Mouse (Mus musculus): ENCODE measurements around the gene Lrrc61.

DNA sequence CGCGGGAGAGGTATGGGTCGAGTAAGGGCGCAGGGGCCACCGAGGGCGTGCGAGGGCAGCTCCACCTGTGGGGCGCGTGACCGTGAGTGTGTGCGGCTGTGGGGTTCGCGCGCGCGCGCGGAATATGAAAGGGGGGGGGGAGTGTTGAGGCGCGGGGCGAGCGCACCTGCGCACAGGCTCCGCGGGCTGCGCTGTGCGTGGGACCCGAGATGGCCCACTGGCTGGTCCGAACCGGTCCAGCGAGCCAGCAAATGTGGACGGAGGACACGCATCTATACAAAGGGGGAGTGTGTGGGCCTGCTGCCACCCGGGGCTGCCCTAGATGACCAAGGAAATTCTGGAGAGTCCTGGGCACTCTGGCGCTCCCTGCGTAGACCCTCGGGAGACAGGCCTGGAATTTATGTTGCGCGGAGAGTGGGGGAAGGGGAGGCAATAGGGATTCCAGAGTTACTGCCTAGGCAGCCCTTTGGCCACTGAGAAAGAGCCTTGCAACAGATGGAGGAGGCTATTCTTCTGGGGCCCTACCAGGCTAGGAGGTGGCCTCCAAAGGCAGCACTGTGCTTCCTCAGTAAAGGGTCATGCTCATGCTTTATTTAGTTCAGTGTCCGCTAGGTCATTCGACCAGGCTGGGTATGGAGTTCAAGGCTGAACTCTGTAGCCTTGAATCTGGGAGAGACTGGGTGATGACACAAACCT, 39.6 kb downstream of the Lrrc61 start:
- TF ChIP-seq POLR2A (IDR thresholded peaks at IDR 0.05; ENCODE audit: control insufficient read depth, low read depth, low read length): peak; percentile 10; the same call in 1 of the 2 replicates
- TF ChIP-seq CTCF (IDR thresholded peaks at IDR 0.05; ENCODE audit: control insufficient read depth, insufficient read depth, insufficient replicate concordance, low read depth, low read length): no peak
